Mouse (Mus musculus): ENCODE data around the gene Arhgap8. TPM values are rescaled to one million over a fixed set of nuclear protein-coding genes. Genes with fewer than 3 reads are reported as not detected.

Arhgap8 gene
- polyA plus RNA-seq, 1 experiment from 2014 or later = 12.5 TPM

DNA sequence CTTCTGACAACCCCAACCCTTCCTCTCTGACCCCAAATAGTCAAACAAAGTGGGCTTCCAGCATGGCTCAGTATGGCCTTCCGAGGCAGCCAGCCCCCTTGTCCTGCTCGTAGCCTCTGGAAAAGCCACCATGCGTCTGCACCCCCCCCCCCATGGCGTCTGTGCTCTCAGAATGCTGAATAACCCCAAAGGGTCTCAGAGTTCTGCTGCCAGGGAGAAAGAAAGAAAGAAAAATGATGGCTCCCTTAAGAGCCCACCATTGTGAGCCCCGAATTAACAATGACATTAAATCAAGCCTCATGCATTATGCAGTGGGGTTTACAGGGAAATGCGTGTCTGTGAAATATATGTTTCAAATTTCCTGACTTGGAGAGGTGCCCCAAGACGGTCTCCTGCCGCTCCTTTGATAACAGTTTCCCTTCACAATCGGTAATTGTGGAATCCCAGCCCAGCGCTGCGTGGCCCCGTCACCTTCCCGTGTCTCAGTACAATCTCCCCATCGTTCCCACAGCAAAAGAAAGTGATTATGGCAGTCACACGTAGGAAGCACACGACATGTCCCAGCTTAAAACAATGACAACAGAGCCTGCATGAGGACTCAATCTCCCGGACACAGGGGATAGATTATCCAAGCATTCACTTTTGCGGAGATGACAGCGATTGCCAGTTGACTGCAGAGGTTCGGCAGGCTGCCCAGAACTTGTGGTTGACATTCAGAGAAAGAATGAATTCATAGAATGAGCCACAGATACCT, 55.7 kb downstream of the Arhgap8 start:
- ATAC-seq = no peak

DNA sequence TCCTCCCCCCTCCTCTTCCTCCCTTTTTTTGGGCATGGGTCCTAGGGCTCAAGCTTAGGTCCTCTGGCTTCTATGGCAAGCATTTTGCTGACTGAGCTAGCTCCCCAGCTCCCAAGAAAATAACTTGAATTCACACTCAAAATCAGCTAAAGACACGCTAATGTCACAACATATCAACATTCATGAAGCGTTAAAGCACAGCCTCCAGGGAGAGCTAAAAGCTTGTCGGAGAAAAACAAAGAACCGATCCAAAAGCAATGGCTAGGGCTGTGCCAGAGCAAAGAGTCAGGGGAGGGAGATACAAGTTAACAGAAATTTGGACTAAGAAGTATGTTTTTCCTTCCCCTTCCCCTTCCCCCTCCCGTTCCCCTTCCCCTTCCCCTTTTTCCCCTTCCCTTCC, 58.7 kb downstream of the Arhgap8 start:
- 56% methylated on average over 5 of the region's 5 CpGs for WGBS
- H3K36me3 ChIP-seq = no peaks in the 10 kb centered on the region
- H3K4me3 ChIP-seq (replicated peaks) = no peak overlapping the region
- H3K9me3 ChIP-seq = no peaks in the 10 kb centered on the region
- ATAC-seq = no peak
- no peak overlapping the region for H3K9ac ChIP-seq
- no peaks in the 10 kb centered on the region for H3K27me3 ChIP-seq (replicated peaks)
- H3K4me2 ChIP-seq (replicated peaks) = no peak overlapping the region
- no peaks in the 10 kb centered on the region for H3K4me1 ChIP-seq (replicated peaks)
- H3K27ac ChIP-seq = no peak overlapping the region

More for the DNA sequence above, 55.7 kb downstream of the Arhgap8 start:
- WGBS = 64% methylated on average over 20 of the region's 20 CpGs
- Histone ChIP-seq H3K36me3 (no peaks in the 10 kb centered on the region), H3K9ac (no peak overlapping the region), H3K9me3 (no peaks in the 10 kb centered on the region), H3K4me1 (replicated peaks) (no peaks in the 10 kb centered on the region), H3K4me2 (replicated peaks) (no peak overlapping the region), H3K27me3 (replicated peaks) (no peaks in the 10 kb centered on the region), H3K27ac (no peak overlapping the region), H3K4me3 (replicated peaks) (no peak overlapping the region)

DNA sequence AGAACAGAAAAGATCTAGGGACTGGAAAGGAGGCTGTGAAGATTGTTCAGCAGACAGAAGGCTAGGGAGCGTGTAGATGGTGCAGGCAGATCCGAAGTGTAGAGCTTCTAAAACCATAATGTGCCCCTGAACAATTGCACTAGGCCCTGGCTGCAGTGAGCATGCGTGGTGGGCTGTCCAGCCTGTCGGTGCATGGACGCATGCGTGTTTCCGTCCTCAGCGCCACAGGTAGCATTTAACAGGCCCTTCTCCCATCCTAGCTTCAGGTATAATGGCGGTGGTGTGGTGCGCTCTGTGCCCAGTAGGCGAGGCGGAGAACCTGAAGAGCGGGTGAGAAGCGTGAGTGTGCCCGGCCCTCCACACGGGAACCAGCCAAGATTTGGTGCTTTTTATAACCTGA, 65.0 kb downstream of the Arhgap8 start:
- no peaks in the 10 kb centered on the region for H3K4me1 ChIP-seq (replicated peaks)
- H3K9me3 ChIP-seq = no peaks in the 10 kb centered on the region
- no peaks in the 10 kb centered on the region for H3K36me3 ChIP-seq
- ATAC-seq = no peak
- no peak overlapping the region for H3K4me2 ChIP-seq (replicated peaks)
- H3K4me3 ChIP-seq (replicated peaks) = no peak overlapping the region
- no peak overlapping the region for H3K9ac ChIP-seq
- WGBS = 95% methylated on average over 16 of the region's 16 CpGs
- no peaks in the 10 kb centered on the region for H3K27me3 ChIP-seq (replicated peaks)
- no peak overlapping the region for H3K27ac ChIP-seq

DNA sequence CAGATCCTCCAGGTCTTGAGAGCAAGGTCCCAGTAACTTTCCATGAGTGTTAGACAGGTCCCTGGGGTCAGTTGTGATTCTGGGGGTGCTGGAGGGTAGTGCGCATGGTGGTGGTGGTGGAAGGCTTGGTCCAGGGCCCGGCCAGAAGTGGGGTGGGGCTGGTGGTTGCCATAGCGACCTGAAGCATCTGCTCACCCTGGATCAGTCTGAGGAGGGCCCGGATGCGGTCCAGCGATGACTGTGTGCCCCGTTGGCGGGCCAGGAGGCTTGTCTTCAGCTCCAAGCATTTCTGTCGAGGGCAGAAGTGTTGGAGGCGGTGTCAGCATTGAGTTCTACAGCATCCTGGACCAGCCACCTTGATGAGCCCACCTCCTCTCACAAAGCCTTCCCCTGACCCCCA, 67.3 kb downstream of the Arhgap8 start:
- WGBS = 86% methylated on average over 10 of the region's 10 CpGs
- Histone ChIP-seq H3K9ac (no peak overlapping the region), H3K4me3 (replicated peaks) (no peak overlapping the region), H3K4me2 (replicated peaks) (no peak overlapping the region), H3K9me3 (no peaks in the 10 kb centered on the region), H3K27me3 (replicated peaks) (no peaks in the 10 kb centered on the region), H3K27ac (no peak overlapping the region), H3K36me3 (no peaks in the 10 kb centered on the region), H3K4me1 (replicated peaks) (no peaks in the 10 kb centered on the region)
- no peak for ATAC-seq

DNA sequence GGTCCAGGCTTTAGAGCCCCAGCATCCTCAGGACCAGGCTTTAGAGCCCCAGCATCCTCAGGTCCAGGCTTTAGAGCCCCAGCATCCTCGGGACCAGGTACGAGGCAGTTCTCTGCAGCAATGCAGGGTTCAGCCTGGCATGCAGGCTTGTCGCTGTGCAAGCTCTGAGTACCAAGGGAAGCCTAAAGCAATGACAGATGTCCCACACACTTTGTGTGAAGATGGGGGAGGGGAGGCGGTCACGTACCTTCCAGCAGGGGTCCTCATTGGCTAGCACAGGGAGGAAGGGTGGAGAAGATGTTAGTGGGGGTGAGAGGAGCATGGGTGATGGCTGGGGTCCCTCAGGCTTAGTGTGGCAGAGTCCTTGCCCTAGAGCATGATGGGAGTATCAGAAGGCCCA, 73.8 kb downstream of the Arhgap8 start:
- no peaks in the 10 kb centered on the region for H3K9me3 ChIP-seq
- H3K36me3 ChIP-seq = 0 out of 2 replicates have a peak, but pooled peaks cover 6% of the 10 kb centered on the region
- H3K4me3 ChIP-seq (replicated peaks) = no peak overlapping the region
- no peaks in the 10 kb centered on the region for H3K27me3 ChIP-seq (replicated peaks)
- H3K27ac ChIP-seq = no peak overlapping the region
- 83% methylated on average over 5 of the region's 5 CpGs for WGBS
- H3K9ac ChIP-seq = no peak overlapping the region
- no peak for ATAC-seq
- no peaks in the 10 kb centered on the region for H3K4me1 ChIP-seq (replicated peaks)
- H3K4me2 ChIP-seq (replicated peaks) = no peak overlapping the region

DNA sequence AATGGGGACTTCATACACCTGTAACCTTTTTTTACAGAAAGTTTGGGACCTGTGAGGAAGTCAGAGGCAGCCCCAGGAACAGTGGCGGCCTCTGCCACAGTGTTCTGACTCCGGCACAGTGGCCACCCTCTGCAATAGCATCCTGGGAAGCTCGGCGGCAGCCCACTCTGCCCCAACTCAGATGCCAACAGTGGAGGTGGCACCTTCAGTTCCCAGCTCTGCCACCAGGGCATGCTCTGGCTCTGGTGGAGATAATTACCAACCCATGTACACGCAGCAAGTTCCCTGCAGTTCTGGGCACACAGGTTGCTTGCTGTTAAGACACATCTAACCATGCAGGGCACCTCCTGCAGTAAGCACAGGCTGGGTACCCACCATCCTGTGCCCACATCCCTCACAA, 80.3 kb downstream of the Arhgap8 start:
- no peak for ATAC-seq
- 80% methylated on average over 5 of the region's 5 CpGs for WGBS
- Histone ChIP-seq H3K9ac (no peak overlapping the region), H3K4me1 (replicated peaks) (no peaks in the 10 kb centered on the region), H3K4me2 (replicated peaks) (no peak overlapping the region), H3K4me3 (replicated peaks) (no peak overlapping the region), H3K36me3 (0 out of 2 replicates have a peak, but pooled peaks cover 6% of the 10 kb centered on the region), H3K9me3 (no peaks in the 10 kb centered on the region), H3K27ac (no peak overlapping the region), H3K27me3 (replicated peaks) (no peaks in the 10 kb centered on the region)

DNA sequence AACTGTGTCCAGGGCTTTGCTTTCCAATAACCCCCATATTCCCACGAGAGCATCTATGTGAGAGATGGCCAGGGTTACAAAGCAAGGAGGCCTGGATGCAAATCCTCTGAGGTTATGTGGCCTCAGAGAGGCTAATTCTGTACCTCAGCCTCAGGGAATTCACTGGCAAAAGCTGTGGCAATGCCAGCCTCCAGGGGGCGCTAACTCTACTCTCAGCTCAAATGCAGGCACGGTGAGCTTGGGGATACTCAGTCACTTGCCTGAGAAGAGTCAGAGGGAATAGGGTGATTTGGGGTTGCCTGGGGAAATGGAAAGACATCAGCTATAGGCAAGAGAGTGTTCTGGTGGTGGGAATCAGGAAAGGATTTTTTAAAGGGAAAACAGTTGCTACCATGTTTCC, 83.8 kb downstream of the Arhgap8 start:
- 51% methylated on average over 3 of the region's 3 CpGs for WGBS
- no peaks in the 10 kb centered on the region for H3K36me3 ChIP-seq
- H3K4me1 ChIP-seq (replicated peaks) = no peaks in the 10 kb centered on the region
- no peak overlapping the region for H3K4me3 ChIP-seq (replicated peaks)
- no peak for ATAC-seq
- no peaks in the 10 kb centered on the region for H3K27me3 ChIP-seq (replicated peaks)
- H3K27ac ChIP-seq = no peak overlapping the region
- no peaks in the 10 kb centered on the region for H3K9me3 ChIP-seq
- no peak overlapping the region for H3K9ac ChIP-seq
- H3K4me2 ChIP-seq (replicated peaks) = no peak overlapping the region

DNA sequence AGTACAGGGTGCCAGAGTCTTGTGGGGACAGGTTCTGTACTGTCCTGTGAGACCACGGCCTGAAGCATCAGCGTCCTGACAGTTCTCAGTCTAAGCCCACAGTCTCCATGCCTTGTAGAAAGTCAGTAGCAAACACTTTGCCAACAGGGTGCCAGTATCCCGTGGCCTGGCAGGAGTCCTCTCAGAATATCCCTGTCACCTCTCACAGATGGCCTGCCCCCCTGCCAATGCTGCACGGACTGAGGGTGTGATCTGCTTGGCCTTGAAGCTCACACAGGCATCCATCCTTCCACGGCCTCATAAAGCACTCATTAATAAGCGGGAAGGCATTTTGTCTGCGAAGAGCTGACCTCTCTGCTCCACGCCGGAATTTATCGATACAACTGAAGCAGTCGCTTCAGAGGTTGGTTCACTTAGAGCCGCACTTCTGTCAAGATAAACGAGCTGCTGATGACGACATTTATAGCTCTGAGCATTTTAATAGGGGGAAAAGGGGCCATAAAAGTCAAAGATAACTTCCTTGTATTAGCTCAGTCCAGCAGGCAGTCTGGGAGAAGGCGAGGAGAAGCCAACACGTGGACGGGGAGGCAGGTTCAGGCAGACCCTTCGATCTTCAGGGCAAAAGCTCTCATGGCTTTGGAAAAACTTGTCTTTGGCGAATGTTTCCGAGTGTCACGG, 89.6 kb downstream of the Arhgap8 start:
- Histone ChIP-seq H3K9me3 (no peaks in the 10 kb centered on the region), H3K9ac (no peak overlapping the region), H3K27ac (no peak overlapping the region), H3K4me2 (replicated peaks) (peak overlapping the region; percentile 37), H3K36me3 (no peaks in the 10 kb centered on the region), H3K4me1 (replicated peaks) (peaks cover 8% of the 10 kb centered on the region; the same call in 1 of the 2 replicates), H3K4me3 (replicated peaks) (no peak overlapping the region), H3K27me3 (replicated peaks) (no peaks in the 10 kb centered on the region)
- whole genome bisulfite sequencing = 37% methylated on average over 21 of the region's 21 CpGs
- peak; percentile 84 for ATAC-seq

DNA sequence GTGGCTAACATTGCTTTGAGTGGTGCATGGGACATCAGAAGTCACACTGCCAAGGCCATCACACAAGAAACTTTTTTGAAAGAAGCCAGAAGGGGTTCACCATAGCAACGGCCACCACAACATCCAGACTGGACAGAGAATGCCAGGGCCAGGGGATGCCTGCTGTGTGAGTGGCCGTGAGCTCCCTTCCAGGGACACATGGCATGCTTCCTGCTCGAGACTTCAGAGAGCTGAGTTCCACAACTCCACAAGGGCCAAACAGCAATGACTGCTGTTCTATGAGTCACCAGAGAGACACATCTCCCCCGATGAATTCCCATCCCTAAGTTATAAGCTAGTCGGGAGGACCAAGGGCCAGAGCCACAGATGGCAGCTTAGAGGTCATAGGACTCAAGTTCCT, 91.3 kb downstream of the Arhgap8 start:
- H3K9ac ChIP-seq = no peak overlapping the region
- WGBS = 71% methylated on average over 5 of the region's 5 CpGs
- H3K36me3 ChIP-seq = no peaks in the 10 kb centered on the region
- H3K27ac ChIP-seq = no peak overlapping the region
- no peak for ATAC-seq
- no peak overlapping the region for H3K4me3 ChIP-seq (replicated peaks)
- no peaks in the 10 kb centered on the region for H3K9me3 ChIP-seq
- H3K27me3 ChIP-seq (replicated peaks) = no peaks in the 10 kb centered on the region
- H3K4me2 ChIP-seq (replicated peaks) = no peak overlapping the region
- H3K4me1 ChIP-seq (replicated peaks) = peaks cover 8% of the 10 kb centered on the region; the same call in 1 of the 2 replicates

DNA sequence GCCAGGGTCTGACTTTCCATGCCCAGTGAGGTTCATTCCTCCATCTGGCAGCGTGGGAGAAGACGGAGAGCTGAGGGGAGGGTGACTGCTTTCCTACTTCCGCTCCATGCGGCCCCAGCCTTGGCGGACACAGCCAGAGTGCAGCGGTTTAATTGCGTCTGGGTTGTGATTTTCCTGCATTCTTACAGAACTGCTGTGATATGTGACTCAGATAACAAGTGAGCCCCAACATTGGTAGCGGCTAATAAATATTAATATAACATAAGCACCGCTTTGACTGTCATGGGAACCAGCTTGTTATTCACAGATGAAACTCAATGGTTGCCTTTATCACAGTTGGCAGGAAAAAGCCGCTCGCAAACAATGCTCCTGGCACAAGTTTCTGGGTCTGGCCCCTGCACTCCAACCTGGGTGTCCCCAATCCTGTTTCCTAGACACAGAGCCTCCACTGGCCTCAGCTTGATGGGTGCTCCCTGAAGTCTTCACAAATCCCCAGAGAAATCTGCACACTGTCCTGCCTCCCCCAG, 93.0 kb downstream of the Arhgap8 start:
- no peak for ATAC-seq
- Histone ChIP-seq H3K4me1 (replicated peaks) (peaks cover 8% of the 10 kb centered on the region; the same call in 1 of the 2 replicates), H3K9ac (no peak overlapping the region), H3K4me2 (replicated peaks) (no peak overlapping the region), H3K27me3 (replicated peaks) (no peaks in the 10 kb centered on the region), H3K4me3 (replicated peaks) (no peak overlapping the region), H3K36me3 (no peaks in the 10 kb centered on the region), H3K9me3 (no peaks in the 10 kb centered on the region), H3K27ac (no peak overlapping the region)
- 78% methylated on average over 11 of the region's 11 CpGs for WGBS

DNA sequence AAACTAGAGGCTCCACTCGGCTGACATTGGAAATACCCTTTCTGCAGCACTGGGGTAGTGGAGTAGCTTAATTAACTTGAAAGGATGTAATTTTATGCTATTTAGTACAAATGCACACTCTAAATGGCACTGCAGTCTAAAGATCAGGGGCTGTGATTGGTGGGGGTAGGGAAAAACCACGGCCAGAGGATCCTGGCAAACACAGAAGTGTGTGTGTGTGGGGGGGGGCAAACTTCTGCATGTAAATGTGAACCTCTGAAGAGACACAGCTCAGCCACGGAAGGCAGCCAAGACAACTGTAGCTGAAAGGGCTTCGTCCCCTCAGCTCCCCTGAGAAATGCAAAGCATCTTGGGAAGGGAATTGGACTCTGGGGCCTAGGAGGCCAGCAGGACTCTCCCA, 95.3 kb downstream of the Arhgap8 start:
- H3K9me3 ChIP-seq = no peaks in the 10 kb centered on the region
- no peak overlapping the region for H3K27ac ChIP-seq
- H3K4me3 ChIP-seq (replicated peaks) = no peak overlapping the region
- no peaks in the 10 kb centered on the region for H3K4me1 ChIP-seq (replicated peaks)
- 60% methylated on average over 4 of the region's 4 CpGs for WGBS
- H3K9ac ChIP-seq = no peak overlapping the region
- H3K27me3 ChIP-seq (replicated peaks) = no peaks in the 10 kb centered on the region
- ATAC-seq = no peak
- H3K4me2 ChIP-seq (replicated peaks) = no peak overlapping the region
- no peaks in the 10 kb centered on the region for H3K36me3 ChIP-seq

DNA sequence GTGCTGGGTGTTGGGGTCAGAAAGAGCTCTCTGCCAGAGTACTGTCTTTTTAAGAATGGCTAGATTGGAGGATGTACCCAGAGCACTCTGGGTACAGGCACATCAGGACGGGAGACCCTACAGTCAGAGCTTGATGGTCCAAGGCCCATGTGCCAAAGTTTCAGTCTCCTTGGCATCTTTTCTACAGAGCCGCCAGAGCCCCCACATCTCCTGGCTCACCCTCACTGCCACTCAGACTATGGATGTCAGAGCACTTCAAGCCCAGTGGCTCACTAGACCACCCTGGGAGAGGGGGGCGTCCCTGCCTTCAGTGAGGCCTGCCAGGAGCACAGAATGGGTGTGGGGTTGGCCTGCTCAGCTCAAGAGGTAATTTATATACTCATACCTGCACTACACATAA, 97.7 kb downstream of the Arhgap8 start:
- no peak overlapping the region for H3K4me3 ChIP-seq (replicated peaks)
- H3K36me3 ChIP-seq = no peaks in the 10 kb centered on the region
- H3K9ac ChIP-seq = no peak overlapping the region
- H3K4me2 ChIP-seq (replicated peaks) = no peak overlapping the region
- H3K27ac ChIP-seq = no peak overlapping the region
- no peak for ATAC-seq
- H3K9me3 ChIP-seq = no peaks in the 10 kb centered on the region
- no peaks in the 10 kb centered on the region for H3K4me1 ChIP-seq (replicated peaks)
- H3K27me3 ChIP-seq (replicated peaks) = no peaks in the 10 kb centered on the region
- 83% methylated on average over 3 of the region's 3 CpGs for WGBS

DNA sequence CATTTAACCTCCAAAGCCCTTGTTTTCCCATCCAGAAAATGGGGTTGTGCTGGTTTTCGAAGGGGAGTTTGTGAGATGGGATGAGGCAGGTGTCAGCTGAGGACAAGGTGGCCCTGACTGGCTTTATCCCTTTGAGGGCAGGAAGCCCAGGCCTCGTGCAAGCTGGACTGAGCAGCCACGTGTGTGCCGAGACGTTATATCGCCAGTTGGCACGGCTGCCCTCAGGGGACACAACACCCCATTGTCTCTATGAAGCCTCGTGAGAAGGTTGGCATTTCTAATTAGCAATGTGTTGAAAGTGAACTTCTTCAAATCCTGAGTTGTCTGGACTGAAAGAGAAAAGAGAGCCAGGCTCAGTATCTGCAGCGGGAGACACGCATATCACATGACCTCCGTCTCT, 98.4 kb downstream of the Arhgap8 start:
- Histone ChIP-seq H3K4me3 (replicated peaks) (no peak overlapping the region), H3K27me3 (replicated peaks) (no peaks in the 10 kb centered on the region), H3K9me3 (no peaks in the 10 kb centered on the region), H3K9ac (no peak overlapping the region), H3K4me1 (replicated peaks) (no peaks in the 10 kb centered on the region), H3K27ac (no peak overlapping the region), H3K4me2 (replicated peaks) (no peak overlapping the region), H3K36me3 (no peaks in the 10 kb centered on the region)
- 84% methylated on average over 11 of the region's 11 CpGs for WGBS
- ATAC-seq = no peak

All from intestine, embryonic 15.5 days (tissue).